Mouse (Mus musculus): ENCODE results near the gene Znrd1as. TPM values are rescaled to one million over a fixed set of nuclear protein-coding genes. Genes with fewer than 3 reads are reported as not detected.
A peak's percentile ranks its signal among the peaks of the same experiment; 100 is the strongest.

Znrd1as gene
- polyA plus RNA-seq, 1 experiment from 2014 or later, result 10.6 TPM

DNA sequence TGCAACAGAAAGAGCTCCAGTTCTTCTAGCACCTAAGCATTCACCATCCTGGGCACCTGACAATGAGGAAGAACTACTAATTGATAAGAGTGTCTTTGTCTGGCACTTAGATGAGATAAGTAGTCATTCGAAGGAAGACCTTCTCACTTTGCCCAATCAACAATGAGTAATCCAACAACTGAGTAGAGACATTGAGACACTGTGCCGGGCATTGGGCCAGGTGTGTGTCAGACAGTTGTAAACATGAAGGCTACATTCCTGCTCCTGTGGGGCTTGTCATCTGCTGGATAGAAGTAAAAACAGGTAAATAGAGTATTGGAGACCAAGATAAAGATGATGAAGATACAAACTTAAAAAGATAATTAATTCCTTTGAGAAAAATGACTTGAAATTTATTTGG, 20.3 kb upstream of the Znrd1as start:
- H3K27me3 ChIP-seq (ENCODE audit: low read depth, poor library complexity, severe bottlenecking), result peaks cover 32% of the 10 kb centered on the region
- peaks cover 6% of the 10 kb centered on the region for H3K4me1 ChIP-seq
- H3K27ac ChIP-seq (replicated peaks), result no peak overlapping the region
- no peaks in the 10 kb centered on the region for H3K36me3 ChIP-seq
- WGBS, result 93% methylated on average over 2 of the region's 2 CpGs
- DNase-seq (ENCODE audit: low spot score), result no peak
- no peaks in the 10 kb centered on the region for H3K9me3 ChIP-seq (replicated peaks)
- no peak overlapping the region for H3K4me3 ChIP-seq

DNA sequence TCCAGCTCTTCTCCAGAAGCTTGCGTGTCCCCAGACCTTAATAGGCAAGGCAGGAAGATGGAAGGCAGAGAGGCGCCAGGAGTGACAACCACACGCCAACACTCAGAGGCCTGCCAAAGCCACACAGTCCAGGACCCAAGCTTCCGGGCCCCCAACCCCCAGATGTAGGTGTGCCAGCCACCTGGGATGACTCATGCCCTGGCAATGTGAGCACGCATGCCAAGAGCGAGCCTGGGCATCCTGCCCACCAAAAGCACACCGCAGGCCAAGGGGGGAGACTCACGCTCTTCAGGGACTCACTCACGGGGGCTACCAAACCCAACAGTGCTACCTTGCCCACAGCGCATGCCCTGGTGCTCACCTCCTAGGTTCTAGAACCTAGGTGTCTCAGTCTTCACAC, 16.0 kb upstream of the Znrd1as start:
- Histone ChIP-seq H3K27ac (replicated peaks) (no peak overlapping the region), H3K9me3 (replicated peaks) (no peaks in the 10 kb centered on the region), H3K4me3 (peak overlapping the region; percentile 54), H3K27me3 (ENCODE audit: low read depth, poor library complexity, severe bottlenecking) (peaks cover 72% of the 10 kb centered on the region), H3K4me1 (peaks cover 26% of the 10 kb centered on the region), H3K36me3 (no peaks in the 10 kb centered on the region)
- 59% methylated on average over 10 of the region's 10 CpGs for WGBS
- DNase-seq (ENCODE audit: low spot score), result no peak

DNA sequence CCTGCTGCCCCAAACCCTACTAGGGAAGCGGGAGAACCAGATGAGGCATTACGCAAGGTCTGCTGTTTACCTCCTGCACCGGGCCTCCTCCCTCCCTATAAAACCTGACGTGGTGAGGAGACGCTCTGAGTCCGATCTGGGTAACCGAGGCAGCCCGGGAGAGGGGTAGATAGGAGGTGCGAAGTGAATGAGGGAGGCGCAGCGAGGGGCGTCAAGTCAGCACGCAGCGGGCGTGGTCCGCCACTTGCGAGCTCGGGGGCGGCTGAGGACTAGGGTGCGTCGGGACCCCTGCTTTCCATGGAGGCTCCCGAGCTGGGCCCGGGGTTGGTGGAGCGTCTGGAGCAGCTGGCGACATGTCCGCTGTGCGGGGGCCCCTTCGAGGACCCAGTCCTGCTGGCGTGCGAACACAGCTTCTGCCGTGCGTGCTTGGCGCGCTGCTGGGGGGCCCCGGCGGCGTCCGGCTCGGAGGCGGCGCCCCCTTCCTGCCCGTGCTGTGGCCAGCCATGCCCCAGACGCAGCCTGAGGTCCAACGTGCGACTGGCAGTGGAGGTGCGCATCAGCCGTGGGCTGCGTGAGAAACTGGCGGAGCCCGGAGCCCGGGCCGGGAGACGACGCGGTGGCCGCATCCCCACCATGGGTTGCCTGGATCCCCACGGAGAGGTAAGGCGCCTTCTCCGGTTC, 15.5 kb upstream of the Znrd1as start, which contains the start of gene Rnf39:
TSS of gene Rnf39 (plus strand) at position 128 of the 681 bp plus-strand sequence.
- Histone ChIP-seq H3K36me3 (no peaks in the 10 kb centered on the region), H3K9me3 (replicated peaks) (no peaks in the 10 kb centered on the region), H3K27ac (replicated peaks) (peak within 1 kb of the TSS; percentile 38; the same call in 1 of the 2 replicates), H3K27me3 (ENCODE audit: low read depth, poor library complexity, severe bottlenecking) (peaks cover 72% of the 10 kb centered on the region), H3K4me3 (peak within 1 kb of the TSS; percentile 54), H3K4me1 (peaks cover 30% of the 10 kb centered on the region)
- 4% methylated on average over 59 of the region's 59 CpGs for WGBS
- DNase-seq (ENCODE audit: low spot score), result peak; percentile 28

DNA sequence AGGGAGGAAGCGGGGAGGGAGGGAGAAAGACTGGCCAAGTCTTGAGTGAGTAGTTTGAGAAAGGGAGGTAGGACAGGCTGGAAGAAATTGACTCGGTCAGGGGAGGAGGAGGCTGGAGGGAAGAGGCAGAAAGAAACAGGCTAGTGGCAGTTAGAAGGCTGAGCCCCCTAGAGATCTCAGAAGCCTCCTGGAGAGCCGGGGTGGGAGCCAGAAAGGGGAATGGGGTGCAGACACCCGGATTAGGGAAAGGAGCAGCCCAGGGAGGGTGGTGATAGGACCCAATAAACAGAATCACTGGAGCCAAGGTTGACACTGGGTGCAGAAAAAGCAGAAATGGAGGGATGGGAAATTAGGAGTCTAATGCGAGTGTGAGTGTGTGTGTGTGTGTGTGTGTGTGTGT, 14.7 kb upstream of the Znrd1as start:
- Histone ChIP-seq H3K27ac (replicated peaks) (no peak overlapping the region), H3K9me3 (replicated peaks) (no peaks in the 10 kb centered on the region), H3K4me3 (peak overlapping the region; percentile 54; the same call in 1 of the 2 replicates), H3K4me1 (peaks cover 30% of the 10 kb centered on the region), H3K27me3 (ENCODE audit: low read depth, poor library complexity, severe bottlenecking) (peaks cover 78% of the 10 kb centered on the region), H3K36me3 (peaks cover 5% of the 10 kb centered on the region)
- 25% methylated on average over 5 of the region's 5 CpGs for WGBS
- peak; percentile 15 for DNase-seq (ENCODE audit: low spot score)

- no peaks in the 10 kb centered on the region for H3K9me3 ChIP-seq (replicated peaks)
- WGBS, result 32% methylated on average over 8 of the region's 9 CpGs
- peaks cover 80% of the 10 kb centered on the region for H3K27me3 ChIP-seq (ENCODE audit: low read depth, poor library complexity, severe bottlenecking)
- peaks cover 30% of the 10 kb centered on the region for H3K4me1 ChIP-seq
- H3K4me3 ChIP-seq, result no peak overlapping the region
- no peak for DNase-seq (ENCODE audit: low spot score)
- H3K36me3 ChIP-seq, result peaks cover 10% of the 10 kb centered on the region
- no peak overlapping the region for H3K27ac ChIP-seq (replicated peaks)
Observed at GRCm38 (mm10) chr17:36944121-36944775, 14.1 kb upstream of the Znrd1as start.

GRCm38 (mm10) chr17:36947051-36947819, 11.2 kb upstream of the Znrd1as start:
- H3K4me1 ChIP-seq, result peaks cover 47% of the 10 kb centered on the region
- H3K4me3 ChIP-seq, result peak overlapping the region; percentile 67
- H3K9me3 ChIP-seq (replicated peaks), result no peaks in the 10 kb centered on the region
- 1% methylated on average over 62 of the region's 62 CpGs for WGBS
- peaks cover 56% of the 10 kb centered on the region for H3K27me3 ChIP-seq (ENCODE audit: low read depth, poor library complexity, severe bottlenecking)
- H3K27ac ChIP-seq (replicated peaks), result peak overlapping the region; percentile 86
- H3K36me3 ChIP-seq, result peaks cover 17% of the 10 kb centered on the region
- peak; percentile 75 for DNase-seq (ENCODE audit: low spot score)

DNA sequence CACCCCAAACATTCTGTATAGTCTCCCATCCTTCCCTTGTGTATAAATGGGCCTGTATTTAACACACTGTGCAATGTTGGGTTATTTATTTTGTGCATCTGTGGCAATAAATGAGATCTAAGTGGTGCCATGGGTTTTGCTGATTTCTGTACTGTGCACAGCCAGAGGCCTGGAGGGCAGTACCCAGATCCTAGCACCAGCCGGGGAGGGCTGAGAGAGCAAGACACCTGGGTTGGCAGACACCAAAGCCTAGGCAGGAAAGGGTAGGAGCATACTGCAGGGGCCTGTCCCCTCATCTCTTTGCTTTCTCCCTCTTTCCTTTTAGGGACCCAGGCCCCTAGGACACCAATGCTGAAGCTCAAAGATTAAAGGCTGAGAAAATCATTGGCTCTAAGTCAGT, 10.1 kb upstream of the Znrd1as start:
- WGBS, result 84% methylated on average over 1 of the region's 1 CpGs
- Histone ChIP-seq H3K4me3 (no peak overlapping the region), H3K36me3 (peaks cover 18% of the 10 kb centered on the region), H3K27me3 (ENCODE audit: low read depth, poor library complexity, severe bottlenecking) (peaks cover 46% of the 10 kb centered on the region), H3K9me3 (replicated peaks) (no peaks in the 10 kb centered on the region), H3K27ac (replicated peaks) (no peak overlapping the region), H3K4me1 (peaks cover 39% of the 10 kb centered on the region)
- no peak for DNase-seq (ENCODE audit: low spot score)

DNA sequence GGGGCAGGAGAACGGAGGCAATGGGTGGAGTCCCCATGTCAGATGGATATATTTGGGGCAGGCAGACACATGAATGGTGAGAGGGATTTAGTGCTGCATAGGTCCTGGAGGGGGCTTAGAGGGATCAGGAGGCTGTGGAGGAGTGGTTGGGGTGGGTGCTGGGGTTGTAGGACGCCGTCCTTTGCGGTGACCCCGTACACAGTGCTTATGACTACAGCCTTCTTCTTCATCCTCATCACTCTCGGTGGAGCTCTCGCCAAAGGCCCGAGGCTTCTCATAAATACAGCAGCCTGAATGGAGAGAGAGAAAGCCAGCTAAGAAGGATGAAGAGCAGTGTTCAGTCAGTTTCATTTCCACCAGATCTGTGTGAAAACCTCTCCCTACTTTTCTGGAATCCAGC, 9.1 kb upstream of the Znrd1as start:
- no peak for DNase-seq (ENCODE audit: low spot score)
- H3K4me3 ChIP-seq, result no peak overlapping the region
- no peak overlapping the region for H3K27ac ChIP-seq (replicated peaks)
- H3K36me3 ChIP-seq, result peaks cover 24% of the 10 kb centered on the region
- H3K9me3 ChIP-seq (replicated peaks), result no peaks in the 10 kb centered on the region
- peaks cover 30% of the 10 kb centered on the region for H3K4me1 ChIP-seq
- 95% methylated on average over 8 of the region's 8 CpGs for WGBS
- peaks cover 36% of the 10 kb centered on the region for H3K27me3 ChIP-seq (ENCODE audit: low read depth, poor library complexity, severe bottlenecking)

GRCm38 (mm10) chr17:36950981-36951947, 7.1 kb upstream of the Znrd1as start, which contains the start of gene Ppp1r11:
Gene Ppp1r11, minus strand, starts transcription at chr17:36951741.
- peaks cover 16% of the 10 kb centered on the region for H3K27me3 ChIP-seq (ENCODE audit: low read depth, poor library complexity, severe bottlenecking)
- peak within 1 kb of the TSS; percentile 90 for H3K27ac ChIP-seq (replicated peaks)
- H3K36me3 ChIP-seq, result peaks cover 39% of the 10 kb centered on the region
- no peaks in the 10 kb centered on the region for H3K9me3 ChIP-seq (replicated peaks)
- peaks cover 30% of the 10 kb centered on the region for H3K4me1 ChIP-seq
- DNase-seq (ENCODE audit: low spot score), result peak; percentile 98
- H3K4me3 ChIP-seq, result peak within 1 kb of the TSS; percentile 71
- 4% methylated on average over 36 of the region's 36 CpGs for WGBS

DNA sequence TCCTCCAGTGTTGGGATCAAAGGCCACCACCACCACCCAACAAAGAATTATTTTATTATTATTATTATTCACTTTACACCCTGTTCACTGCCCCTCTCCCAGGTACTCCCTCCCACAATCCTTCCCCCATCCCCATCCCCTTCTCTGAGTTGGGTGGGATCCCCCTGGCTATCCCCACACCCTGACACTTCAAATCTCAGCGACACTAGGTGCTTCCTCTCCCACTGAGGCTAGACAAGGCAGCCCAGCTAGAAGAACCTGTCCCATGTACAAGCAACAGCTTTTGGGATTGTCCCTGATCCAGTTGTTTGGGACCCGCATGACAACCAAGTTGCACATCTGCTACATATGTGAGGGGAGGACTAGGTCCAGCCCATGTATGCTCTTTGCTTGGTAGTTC, 5.8 kb upstream of the Znrd1as start:
- no peaks in the 10 kb centered on the region for H3K9me3 ChIP-seq (replicated peaks)
- peaks cover 45% of the 10 kb centered on the region for H3K36me3 ChIP-seq
- peaks cover 8% of the 10 kb centered on the region for H3K27me3 ChIP-seq (ENCODE audit: low read depth, poor library complexity, severe bottlenecking)
- no peak overlapping the region for H3K4me3 ChIP-seq
- WGBS, result 86% methylated on average over 2 of the region's 2 CpGs
- no peak overlapping the region for H3K27ac ChIP-seq (replicated peaks)
- H3K4me1 ChIP-seq, result peaks cover 22% of the 10 kb centered on the region
- DNase-seq (ENCODE audit: low spot score), result no peak

DNA sequence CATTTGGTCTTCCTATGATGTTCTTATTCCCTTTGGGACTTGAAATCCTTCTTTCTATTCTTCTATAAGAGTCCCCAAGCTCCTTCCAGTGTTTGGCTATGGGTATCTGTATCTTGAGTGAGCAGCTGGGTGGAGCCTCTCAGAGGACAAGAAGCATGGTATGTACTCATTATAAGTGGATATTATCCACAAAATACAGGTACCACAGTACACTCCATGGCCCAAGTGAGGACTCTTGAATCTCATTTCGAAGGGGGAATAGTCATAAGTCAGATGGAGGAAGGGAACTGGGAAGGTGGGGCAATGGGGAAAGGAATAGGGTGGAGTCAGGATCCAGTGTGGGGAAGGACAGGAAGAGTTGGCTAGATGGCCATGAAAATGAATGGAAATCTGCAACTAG, 5.3 kb upstream of the Znrd1as start:
- Histone ChIP-seq H3K27me3 (ENCODE audit: low read depth, poor library complexity, severe bottlenecking) (peaks cover 8% of the 10 kb centered on the region), H3K36me3 (peaks cover 45% of the 10 kb centered on the region), H3K27ac (replicated peaks) (no peak overlapping the region), H3K9me3 (replicated peaks) (no peaks in the 10 kb centered on the region), H3K4me1 (peaks cover 23% of the 10 kb centered on the region), H3K4me3 (no peak overlapping the region)
- DNase-seq (ENCODE audit: low spot score), result no peak
- 90% methylated on average over 1 of the region's 1 CpGs for WGBS

DNA sequence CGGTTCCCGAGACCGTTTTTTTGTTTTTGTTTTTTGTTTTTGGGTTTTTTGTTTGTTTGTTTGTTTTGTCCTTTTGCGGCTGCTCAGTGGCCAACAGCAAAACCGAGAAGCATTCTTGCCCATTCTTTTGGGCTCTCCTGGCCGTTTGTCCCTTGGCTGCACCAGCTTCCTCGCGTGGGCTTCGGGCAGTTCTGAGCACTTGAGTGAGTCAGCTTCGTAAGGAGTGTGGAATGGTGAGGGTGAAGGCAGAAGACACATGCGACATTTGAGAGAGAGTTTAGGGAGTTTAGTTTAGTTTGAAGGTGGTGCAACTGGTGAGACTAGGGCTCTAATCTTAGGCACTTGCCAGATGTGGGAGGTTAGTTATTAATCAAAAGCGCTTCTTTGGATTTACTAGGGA, 492 bp downstream of the Znrd1as start:
- H3K4me3 ChIP-seq, result peak overlapping the region; percentile 82
- WGBS, result 16% methylated on average over 12 of the region's 12 CpGs
- DNase-seq (ENCODE audit: low spot score), result no peak
- no peaks in the 10 kb centered on the region for H3K9me3 ChIP-seq (replicated peaks)
- H3K36me3 ChIP-seq, result peaks cover 23% of the 10 kb centered on the region
- peak overlapping the region; percentile 88 for H3K27ac ChIP-seq (replicated peaks)
- peaks cover 20% of the 10 kb centered on the region for H3K4me1 ChIP-seq
- H3K27me3 ChIP-seq (ENCODE audit: low read depth, poor library complexity, severe bottlenecking), result no peaks in the 10 kb centered on the region
